Mouse (Mus musculus) liver, postnatal 0 days (tissue): ENCODE measurements at regions not wholly inside any gene's neighbourhood (a gene's known extent, or its start where the extent isn't known, plus 50 kb on each side); places are given as distances from the start of the nearest gene placed in this dataset.

Source experiments
- CTCF ChIP-seq: sonication (generic); IDR thresholded peaks from 2 replicates; pipeline ENCODE4 v1.5.1; 2016; ENCODE audit warnings: antibody characterized with exemption, low read depth
- EP300 ChIP-seq: IDR thresholded peaks from 2 replicates; pipeline ENCODE4 v1.6.1; 2016; ENCODE audit warnings: antibody characterized with exemption, low read depth, mild to moderate bottlenecking

DNA sequence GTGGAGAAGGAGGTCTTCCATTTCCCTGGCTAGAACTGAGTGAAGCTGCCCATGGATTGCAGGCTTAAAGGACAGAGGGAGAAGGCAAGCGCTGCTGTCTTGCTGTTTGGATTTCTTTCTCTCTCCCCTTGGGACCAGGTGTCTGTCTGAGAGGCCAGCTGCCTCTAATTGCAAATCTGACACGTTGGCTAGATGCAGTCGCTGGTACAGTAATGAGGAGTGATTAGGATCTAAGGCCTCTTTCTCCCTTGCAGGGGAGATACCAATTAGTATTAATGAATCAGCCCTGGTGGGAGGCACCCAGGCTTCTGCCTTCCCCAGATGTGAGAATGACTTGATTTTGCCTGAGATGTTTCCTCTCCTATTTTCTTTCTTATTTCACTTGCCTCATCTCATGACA, 100.1 kb upstream of the Lyplal1 start:
- TF ChIP-seq EP300 (no peak), CTCF (no peak)
